Mouse (Mus musculus): ENCODE measurements at regions not wholly inside any gene's neighbourhood (a gene's known extent, or its start where the extent isn't known, plus 50 kb on each side); places are given as distances from the start of the nearest gene placed in this dataset.

DNA sequence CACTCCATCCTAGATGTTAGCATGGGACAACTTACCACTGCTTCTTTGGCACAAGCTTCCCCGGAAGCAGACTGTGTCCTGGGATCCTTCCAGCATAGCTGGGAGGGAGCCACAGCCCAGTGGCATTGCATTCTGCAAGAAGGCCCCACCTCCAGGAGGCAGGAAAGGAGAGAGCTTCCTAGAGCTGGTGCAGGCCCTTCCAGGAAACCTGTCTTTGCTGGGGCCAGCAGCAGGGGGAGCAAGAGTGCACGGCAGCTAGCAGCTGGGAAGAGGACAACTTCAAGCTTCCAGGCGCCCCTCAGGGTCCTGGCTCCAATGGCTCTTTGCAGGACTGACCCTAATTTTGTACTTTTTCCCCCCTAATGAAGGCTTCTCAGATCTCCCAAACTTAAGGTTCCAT is 115.4 kb upstream of the Sorcs3 start:
- peak; percentile 69 for DNase-seq (ENCODE audit: low spot score)

DNA sequence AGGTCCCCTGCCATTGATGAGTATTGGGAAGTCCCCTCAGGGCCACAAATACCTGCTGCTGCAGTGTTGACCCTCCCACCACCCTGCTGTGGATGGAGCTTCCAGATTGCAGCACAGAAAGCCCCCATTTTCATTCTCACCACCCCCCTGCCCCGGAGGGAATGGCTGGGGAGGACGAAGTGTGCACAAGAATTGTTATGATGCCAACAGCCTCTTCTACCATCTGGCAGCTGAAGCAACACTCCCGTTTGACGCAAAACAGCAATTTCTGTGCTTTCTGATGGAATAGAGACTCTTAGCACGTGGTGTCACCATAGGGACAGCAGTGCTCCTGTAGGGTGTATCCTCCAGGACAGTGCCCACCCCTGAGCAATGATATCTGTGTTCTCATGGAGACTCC is 108.5 kb upstream of the Sorcs3 start:
- no peak for DNase-seq (ENCODE audit: low spot score)

DNA sequence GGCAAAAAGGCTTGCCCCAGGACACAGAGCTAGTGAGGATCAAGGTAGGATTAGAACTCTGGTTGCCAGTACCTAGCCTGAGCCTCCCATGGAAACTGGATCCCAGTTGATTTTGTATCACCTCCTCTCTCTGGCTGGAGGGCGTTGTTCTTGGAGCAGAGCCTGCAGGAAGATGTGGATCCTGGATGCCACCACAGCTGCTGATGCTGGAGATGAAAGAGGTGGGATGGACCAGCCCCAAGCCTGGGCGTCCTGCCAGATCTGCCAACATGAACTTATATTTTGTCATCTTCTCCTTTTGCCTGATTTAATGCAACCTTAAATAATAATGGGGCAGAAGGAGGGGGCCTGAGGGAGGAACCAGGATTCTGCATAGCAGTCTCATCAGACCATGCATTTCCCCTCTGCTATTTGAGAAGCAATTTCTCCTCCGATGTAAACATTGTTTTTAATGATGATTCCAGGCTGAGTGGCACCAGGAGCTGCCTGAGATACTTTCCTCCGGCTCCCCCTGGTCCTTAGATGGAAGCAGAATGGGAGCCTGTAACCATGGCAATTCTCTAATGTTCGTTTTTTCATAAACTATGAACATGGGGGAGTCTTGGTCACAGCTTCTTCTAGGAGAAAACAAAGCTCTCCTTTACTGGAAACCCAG is 107.8 kb upstream of the Sorcs3 start:
- no peak for DNase-seq (ENCODE audit: low spot score)

DNA sequence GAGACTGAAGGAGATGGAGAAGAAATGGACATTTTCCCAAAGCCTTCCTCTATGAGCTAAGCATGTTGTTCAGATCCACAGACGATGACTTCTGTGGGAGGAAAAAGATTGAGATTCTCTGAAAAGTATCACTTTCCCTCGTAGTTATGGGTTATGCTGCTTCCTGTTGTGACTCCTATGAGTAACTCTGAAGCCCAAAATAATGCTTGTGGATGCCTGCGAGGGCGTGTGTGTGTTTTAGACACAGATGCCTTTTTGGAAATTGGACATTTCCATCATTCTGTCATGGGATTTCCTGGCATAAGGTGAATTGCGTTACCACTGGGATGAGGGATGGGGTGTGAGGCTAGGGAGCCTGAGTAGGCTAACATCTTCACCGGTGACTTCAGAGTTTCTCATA is 104.8 kb upstream of the Sorcs3 start:
- no peak for DNase-seq (ENCODE audit: low spot score)

DNA sequence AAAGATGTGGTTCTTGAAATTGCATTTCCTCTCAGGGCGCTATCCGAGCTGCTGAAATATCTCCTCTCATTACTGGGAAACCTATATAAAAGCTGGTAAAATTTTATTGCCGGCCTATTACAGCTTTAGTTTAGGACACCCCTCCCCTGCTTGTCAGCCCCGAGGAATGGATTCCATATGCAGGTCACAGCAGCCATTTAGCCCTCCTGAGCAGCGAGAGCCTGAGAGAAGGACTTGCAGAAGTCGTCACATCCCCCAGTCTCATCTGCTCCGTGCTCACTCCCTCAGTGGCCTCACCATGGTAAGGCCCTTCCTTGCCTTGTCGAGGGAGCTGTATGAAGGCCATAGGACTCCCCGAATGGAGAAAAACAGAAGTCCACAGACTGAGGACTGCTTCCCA is 90.7 kb upstream of the Sorcs3 start:
- no peak for DNase-seq (ENCODE audit: low spot score)

DNA sequence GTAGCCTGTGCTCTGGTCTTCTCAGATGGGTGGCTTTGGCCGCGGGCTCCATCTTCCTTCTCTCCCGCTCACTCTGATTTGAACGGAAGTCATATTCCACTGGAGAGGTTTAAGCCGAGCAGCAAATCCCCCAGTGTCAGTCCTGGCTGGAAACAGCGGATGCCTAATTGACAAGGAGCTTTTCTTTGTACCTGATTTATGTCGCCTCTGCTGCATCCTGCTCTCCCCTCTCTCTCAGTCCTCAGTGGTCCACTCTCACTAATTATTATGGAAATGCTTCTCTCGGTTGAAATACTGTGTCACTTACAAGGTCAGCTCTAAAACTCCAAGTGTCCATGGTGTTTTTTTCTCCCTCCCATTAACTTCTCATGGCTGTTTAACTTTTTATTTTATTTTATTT is 90.1 kb upstream of the Sorcs3 start:
- no peak for DNase-seq (ENCODE audit: low spot score)

DNA sequence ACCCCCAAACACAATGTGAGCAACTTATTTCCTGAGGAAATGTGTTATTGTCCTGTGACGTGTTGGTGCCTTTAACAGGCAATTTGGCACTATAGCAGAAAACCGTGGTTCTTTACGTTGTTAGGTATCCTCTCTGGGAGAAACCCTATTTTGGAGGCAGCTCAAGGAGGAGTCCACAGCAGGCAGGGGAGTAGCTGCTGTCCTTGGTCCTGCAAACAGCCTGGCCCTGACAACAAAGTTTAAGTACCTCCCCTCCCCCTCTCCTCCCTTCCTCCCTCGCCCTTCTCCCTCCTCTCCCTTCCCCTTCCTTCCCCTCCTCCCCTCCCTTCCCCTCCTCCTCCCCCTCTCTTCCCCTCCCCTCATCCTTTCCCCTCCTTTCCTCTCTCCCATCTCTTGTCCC is 89.1 kb upstream of the Sorcs3 start:
- DNase-seq (ENCODE audit: low spot score) = peak; percentile 72

DNA sequence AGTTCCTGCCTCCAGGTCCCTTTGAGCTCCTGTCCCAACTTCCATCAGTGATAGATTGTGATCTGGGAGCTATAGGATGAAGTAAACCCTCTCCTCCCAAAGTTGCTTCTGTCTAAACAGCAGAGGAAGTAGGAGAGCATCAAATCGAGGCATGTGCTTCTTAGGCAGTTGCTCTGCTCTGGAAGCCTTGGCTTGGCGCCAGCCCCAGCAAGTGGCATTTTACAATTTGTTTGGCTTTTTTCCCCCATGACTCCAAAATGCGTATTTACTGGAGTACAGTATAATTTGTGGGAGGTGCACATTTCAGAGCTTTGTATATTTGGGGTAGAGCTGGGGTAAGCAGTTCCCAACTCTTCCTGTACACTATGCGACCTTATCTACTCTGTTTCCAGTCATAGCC is 88.2 kb upstream of the Sorcs3 start:
- DNase-seq (ENCODE audit: low spot score) = no peak

DNA sequence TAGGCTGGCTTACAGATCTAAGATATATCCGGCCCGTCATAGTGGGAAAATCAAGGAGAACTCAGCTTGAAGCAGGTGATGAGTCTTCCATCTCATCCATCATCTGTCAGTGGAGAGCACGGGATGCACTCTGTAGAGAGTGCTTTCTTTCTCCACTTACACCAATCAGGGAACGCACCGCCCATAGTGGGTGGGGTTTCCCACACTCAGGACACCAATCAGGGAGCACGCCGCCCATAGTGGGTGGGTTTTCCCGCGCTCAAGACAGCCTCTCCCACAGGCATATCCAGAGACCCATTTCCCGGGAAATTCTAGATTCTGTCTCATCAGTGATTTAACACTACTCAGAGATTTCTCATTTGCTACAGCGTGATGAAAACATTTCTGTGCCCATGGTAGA is 83.5 kb upstream of the Sorcs3 start:
- DNase-seq (ENCODE audit: low spot score) = no peak

DNA sequence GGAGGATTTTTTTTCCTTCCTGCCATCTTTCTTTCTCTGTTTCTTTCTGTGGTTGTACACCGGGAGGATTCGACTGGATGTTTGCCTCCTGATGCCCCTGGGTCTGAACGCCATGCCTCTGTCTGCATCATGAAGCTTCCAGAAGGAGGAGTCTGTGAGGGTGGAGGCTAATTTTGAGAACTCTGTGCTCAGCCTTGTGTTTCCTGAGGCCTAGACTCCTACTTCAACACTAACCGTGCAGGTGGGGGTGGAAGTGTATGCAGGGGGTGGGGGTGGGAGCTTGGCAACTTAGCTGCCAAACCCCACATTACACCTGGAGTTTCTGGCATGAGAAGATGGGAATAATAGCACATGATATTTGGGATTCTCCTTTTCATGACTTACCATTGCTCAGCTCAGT is 82.0 kb upstream of the Sorcs3 start:
- no peak for DNase-seq (ENCODE audit: low spot score)

DNA sequence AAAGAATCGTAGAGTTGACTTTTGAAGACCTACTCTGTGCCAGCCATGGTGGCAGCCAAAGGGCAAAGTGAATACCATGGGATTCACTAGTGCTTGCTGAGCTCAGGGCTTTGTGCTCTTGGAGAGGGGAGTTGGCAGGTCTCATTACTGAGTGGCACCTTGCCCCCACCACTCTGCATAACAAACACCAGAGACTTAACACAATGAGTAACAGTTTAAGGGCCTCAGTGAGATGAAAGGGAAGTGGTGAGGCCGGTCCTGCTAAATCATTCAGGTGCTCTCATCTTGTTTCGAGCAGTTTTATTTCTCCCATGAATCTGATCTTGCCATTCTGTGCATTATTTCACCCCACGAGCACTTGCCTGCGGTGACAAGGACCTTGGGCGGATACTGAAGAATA is 80.1 kb upstream of the Sorcs3 start:
- DNase-seq (ENCODE audit: low spot score) = no peak

DNA sequence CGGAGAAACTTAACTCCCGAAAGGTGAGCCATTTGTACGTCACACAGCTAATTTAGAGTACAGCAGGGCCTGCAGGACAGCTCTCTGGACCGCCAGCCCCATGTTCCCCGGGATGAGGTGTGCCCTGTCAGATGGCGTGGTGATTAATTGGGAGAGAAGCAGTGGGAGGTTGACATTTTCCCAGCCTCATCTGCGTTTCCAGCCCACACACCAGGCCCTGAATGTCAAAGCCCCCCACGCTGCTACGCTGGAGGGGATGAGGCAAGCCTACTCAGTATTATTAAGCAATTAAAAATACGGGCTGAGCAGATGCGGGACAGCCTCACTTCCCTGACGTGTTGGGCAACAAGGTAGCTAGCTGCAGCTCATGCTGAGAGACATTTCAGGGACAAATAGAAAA is 77.7 kb upstream of the Sorcs3 start:
- DNase-seq (ENCODE audit: low spot score) = no peak

DNA sequence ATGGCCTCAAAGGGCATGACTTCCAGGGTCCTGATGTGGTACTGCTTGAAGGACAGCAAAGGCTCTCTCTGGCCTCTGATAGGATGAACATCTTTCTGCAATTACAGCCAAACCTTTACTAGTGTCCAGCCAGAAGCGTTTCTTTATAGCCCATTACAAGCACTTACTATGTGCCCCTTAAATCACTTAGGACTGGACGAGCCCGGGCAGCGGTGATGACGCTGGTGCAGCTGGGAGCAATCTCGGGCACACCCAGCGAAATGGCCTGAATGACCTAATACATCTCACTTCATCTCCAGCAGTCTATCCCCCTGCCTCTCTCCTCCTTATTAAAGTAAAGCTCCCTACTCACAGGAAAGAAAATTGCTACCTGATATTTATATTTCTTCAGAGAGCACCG is 69.6 kb upstream of the Sorcs3 start:
- no peak for DNase-seq (ENCODE audit: low spot score)

DNA sequence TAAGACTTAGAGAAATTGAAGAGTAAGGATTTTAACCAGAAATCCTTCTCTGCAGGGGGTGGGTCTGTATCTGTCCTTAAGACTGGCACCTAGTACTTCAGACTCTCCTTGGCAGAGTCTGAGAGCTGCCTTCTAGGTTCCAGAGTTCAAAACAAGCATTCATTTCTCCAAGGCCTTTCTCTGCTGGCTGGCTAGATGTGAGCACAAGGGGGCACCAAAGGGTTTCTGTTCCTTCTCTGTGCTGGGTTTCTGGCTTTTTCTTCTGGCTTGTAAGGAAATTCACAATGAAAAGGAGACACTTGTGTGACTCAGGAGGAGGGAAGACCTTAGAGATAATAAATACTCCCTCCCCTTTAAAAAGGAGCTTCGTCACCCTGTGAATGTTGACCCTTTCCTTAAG is 61.7 kb upstream of the Sorcs3 start:
- DNase-seq (ENCODE audit: low spot score) = peak; percentile 61

Data from embryo, embryonic 10 days (tissue).